Mouse (Mus musculus) urinary bladder, postnatal 14 days (tissue): ENCODE measurements around the gene Dgat2.

Source experiments
- DNase-seq: peaks from one replicate; pipeline ENCODE4 v3.0.0; 2021; ENCODE audit warnings: low spot score

The Dgat2 gene

DNA sequence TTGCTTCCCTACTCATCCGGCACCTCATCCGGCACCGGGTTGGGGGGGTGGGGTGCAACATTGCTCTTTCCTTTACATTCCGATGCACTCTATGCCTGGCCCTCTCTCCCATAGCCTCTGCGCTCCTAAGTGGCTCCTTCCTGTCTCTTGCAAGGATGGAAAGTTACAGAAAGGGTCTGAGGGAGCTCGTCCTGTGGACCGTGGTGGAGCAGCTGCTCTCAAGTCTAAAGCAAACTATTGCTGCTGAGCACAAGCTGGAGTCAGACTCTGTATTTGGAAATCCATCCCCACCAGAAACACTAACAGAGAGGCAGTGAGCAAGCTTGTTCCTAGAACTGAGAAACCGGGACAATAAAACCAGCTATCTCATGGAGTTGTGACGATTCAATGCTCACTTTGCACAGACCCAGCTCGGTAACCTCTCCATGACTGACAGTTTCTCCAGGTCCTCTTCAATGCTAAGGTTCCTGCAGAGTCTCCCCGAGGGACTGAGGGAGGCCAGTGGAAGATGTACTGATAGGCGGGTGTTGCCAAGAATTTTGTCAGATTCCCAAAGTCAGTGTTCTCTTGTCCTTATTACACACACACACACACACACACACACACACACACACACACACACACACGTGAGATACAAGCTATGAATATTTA is 42.6 kb downstream of the Dgat2 start:
- DNase-seq = no peak

DNA sequence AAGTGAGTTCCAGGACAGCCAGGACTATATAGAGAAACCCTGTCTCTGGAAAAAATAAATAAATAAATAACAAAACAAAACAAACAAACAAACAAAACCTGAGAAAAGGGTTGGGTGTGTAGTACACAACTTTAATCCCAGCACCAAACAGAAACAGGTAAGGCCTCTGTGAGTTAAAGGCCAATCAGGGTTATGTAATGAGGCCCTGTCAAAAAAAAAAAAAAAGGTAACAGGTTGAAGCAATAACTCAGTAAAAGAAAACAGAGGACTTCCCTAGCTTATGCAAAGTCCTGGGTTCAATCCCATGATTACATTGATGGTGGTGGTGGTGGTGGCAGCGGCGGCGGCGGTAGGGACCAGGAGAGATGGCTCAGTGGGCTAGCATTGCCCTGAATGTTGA is 45.0 kb downstream of the Dgat2 start:
- DNase-seq = no peak

DNA sequence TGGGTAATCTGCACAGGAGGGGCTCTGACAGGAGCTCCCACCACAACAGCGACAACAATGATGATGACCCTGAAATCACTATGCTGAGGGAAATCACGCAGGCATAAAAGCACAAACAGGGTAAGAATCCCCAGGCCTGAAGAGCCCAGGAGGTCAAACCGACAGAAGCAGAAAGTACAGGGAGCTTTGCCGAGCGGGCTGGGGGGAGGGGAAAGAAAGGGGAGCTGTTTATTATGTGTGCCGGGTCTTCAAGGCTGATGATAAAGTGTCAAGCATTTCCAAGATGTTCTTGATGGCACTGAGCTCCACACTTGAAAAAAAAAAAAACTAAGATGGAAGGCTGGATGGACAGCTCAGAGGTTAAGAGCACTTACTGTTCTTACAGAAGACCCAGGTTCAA is 45.7 kb downstream of the Dgat2 start:
- DNase-seq = no peak

DNA sequence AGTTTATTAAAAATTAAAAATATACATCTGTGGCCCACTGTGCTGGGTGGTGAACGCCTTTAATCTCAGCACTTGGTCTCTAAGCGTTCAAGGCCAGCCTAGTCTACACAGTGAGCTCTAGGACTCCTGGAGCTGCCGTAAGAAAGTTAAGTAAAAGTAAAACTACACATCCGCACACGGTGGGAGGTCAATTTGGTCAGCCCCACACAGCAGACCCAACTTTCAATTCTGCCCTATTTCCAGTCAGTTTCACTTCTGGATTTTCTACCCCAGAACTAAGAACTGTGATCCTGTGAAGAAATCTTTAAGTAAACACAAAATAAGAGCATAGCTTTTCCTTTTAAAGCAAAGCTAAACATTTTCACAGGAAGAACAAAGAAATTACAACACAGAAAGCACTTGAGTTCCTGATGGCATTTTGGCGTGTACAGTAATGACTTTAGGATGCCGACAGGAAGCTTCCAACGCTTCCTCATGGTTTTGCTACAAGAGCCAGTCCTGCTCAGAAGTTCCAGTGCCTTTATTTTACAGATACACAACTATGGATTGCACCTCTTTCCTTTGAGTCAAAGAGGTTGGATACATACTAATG is 48.6 kb downstream of the Dgat2 start:
- no peak for DNase-seq

DNA sequence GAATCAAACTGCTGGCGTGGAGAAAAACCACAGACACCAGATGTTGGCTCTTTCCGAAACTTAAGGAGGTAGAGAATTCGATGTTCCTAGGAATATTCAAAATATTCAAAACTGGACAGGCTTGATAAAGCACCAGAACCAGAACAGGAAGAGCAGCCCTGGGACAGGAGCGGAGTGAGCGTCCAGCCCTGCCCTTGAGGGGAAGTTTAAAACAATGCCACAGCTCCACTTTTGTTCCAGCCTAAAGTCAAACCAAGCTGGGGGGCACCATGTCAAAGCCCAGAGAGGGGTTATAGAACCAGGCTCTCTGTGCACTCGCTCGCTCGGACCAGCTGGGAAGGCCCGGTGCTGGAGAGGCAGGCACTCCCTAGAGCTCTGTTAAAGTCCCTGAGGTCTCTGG is 49.9 kb downstream of the Dgat2 start:
- DNase-seq = no peak

DNA sequence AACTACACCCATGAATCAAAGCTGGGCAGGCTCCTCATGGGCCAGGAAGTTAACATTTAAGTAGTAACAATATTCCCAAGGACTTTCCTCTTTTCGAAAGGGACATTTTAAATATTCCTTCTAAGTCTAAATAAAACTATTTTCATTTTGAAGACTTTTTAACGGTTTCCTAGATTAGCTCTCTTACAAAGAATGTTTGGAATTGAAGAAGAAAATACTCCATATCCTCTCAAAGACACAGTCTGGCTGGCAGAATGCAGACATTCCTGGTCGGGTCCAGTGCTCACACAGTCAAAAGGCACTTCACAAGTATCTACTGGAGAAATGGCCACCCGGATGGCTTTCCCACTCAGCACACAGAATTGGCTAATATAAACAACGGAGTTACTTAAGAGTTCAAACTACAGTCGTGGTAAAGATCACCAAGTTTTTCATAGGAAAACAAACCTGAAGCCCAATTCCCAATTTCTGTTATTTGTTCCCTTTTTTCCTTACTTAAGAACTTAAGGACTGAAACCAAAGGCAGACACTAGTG is 50.6 kb downstream of the Dgat2 start:
- DNase-seq = no peak

DNA sequence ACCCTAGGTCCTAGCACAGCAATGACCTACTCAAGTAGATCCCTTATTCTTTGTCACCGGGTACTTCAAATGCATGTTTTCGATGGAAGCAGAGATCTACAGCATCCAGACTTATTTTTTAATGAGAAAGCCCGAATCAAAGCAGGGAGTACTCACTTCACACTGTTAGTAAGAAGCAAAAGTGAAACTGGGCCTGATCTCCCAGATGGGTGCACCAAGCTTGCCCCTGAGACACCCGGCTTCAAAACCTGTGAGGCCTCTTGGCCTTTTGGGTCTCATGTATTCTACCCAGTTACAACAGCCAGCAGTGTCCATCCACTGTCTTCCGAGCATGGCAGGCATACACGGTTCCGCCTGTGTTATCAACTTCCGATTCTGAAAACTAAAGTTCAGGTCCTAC is 53.6 kb downstream of the Dgat2 start:
- no peak for DNase-seq

DNA sequence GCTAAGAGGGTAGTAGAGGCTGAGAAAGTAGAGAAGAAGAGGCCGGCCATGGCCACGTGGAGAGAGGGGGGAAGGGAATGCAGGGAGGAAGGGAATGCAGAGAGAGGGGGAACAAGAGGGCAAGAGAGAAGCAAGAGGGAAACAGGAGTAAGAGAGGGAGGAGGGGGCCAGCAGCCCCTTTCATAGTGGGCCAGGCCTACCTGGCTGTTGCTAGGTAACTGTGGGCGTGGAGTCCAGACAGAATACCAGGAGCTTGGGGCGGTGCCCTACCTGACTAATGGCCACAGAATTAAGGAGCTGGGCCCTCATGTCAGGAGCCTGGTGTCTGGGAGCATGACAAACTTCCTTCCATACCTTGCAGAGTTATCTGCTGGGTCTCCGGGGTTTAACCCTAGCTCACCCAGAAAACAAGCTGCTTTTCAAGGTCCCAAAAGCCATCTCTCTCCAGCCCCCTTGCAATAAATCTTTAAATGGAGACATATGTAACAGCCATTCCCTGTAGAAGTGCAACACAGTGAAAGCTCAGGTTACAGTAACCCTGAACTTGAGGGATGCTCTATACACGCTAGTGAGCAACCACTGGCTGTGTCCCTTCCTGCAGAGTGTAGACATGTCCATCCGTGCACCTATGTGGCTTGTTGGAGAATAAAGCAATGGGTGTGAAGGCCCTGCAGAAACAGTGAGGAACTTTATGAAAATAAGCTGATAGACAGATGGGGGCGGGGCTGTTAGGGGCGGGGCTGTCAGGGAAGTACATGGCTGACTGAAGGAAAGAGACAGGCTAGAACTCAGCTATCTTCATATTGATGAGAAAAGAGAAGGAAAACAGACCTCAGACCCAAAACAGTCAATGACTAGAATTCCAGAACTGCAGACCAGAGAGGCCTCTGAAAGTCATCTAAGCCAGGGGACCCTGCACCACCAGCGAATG is 54.2 kb downstream of the Dgat2 start:
- peak; percentile 28 for DNase-seq

DNA sequence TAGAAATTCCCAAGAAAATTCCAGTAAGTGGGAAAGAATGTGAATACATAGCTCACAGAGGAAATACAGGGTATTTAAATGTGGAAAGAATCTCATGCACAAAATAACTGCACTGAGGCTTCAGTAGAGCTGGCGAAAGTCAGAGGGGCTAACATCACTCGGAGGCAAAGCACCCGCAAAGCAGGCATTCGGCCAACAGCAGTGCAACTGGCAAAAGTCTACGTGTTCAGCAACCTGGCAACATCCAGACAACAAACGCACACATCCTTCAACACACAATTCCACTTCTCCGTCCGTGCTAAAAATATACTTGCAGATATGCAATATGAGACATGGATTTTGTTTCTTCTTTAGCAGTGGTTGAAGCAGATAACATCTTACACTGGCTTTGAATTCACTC is 56.5 kb downstream of the Dgat2 start:
- no peak for DNase-seq

DNA sequence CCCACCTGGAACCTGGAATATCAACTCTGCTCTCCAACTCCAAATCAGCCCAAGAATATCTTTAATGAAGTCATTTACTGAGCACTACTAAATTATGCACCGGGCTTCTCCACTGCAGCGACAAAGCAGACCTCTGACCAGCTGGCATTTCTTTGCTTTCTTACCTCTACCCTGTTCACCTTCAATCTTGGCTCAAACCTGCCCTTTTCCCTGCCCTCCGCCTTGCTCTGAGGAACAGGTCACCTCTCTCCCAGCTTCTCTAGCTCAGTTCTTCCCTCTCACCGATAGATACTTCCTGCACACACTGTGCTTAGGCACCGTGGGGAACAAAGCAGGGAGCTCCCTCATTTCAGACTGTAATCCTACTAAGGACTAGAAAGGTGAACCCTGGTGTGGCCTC is 59.9 kb downstream of the Dgat2 start:
- DNase-seq = no peak

DNA sequence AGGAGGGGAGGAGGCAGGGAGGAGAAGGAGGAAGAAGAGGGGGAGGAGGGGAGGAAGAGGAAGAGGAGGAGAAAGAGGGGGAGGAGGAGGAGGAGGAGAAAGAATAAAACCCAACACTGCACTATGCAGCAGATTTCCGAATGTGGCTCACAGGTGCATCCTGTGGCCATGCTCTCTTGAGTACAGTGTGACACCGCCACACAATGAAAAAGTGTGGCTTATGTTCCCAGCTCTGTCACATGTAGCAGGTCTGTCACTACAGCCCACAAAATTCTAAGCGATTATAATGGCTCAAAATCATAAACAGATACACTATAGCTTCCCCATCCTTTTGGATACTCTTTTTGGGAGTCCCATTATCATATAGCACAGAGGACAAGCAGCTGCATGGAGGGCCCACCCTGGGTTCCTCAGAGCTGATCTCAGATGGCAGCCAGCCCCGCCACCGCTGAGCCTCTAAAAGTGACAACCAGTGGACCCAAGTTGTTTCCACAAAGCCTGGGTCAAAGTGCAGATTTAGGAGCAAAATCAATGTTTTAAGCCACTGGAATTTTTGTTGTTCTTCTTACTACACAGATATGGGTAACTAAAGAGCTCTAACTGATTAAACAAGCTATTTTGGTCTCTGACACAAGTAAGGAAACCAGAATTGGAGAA is 61.5 kb downstream of the Dgat2 start:
- no peak for DNase-seq

DNA sequence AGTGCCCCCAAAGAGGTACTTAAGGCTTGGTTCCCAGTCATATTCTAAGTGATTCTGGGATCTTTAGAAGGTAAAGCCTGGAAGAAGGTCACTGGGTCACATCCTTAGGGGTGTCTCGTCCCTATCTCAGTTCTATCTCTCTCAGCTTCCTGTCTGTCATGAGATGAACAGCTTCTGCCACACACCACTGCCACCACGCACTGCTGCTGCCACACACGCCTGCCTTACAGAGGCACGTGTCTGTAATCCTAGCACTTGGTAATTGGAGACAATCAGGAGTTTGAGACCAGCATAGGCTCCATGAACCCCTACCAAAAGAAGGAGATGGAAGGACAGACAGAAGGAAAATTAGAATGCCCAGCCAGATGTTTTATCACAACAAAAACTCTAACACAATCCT is 62.4 kb downstream of the Dgat2 start:
- no peak for DNase-seq

DNA sequence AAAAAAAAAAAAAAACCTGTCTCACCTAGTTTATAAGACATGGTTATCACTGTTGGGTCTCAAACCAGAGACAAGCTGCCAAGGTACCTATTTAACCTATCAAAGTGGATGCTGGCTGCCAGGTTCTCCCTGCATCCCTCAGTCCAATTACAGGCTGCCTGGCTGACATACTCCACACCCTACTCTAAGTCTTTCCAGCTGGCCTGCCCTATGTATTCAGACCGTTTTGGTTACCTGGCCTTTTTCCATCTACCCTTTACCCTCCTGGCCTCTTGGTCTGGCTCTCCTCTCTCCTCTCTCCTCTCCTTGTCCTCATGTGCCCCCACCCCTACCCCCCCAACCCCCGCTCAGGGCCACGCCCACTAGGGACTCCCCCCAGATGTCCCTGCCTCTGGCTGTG is 65.7 kb downstream of the Dgat2 start:
- DNase-seq = no peak

DNA sequence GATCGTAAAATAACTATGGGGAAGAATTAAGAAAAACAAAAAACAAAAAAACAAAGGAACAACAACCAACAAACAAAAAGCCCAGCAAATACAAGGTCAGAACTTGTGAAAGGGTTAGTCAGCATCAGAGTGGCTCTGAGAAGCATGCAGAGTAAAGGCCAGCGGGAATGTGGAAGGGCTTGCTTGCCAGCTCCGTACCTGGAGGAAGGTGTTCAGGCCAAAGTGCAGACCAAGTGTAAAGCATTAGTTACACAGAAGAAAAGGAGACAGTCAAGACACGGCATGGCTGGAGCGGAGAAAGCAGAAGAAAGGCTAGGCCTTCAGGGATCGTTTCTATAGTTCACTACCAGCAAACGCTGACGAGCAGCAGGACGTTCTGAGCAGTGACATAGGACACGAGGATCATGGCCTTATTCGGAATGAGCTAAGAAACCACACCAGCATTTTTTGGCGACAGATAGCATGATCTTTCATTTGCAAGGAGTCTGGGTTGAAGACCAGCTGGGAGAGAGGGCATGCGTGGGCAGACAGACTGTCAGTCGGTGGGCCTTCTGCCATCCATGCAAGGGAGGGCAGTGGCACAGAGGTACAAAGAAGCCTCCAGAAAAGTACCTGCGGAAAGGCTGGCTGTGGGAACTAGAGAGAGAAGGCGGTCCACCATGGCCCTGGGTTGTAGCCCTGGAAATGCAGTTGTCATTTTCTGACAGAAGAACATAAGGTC is 68.4 kb downstream of the Dgat2 start:
- peak; percentile 66 for DNase-seq

DNA sequence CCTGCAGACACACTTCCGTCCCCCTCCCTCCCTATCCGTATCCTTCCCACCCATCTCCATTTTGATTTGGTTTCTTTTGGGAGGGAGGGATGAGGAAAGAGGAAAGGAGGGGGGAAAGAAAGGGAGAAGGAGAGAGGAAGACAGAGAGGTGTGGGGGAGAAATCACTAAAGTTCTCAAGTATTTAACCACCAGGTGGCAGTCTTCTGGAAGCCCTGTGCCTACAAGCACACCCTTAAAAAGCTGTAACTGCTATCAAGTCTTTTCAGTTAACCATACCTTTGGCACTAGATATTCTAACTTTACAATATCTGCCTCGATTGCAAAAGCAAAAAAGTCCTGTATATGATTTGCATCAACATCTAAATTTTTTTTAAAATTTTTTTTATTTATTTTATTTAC is 75.0 kb downstream of the Dgat2 start:
- DNase-seq = no peak

DNA sequence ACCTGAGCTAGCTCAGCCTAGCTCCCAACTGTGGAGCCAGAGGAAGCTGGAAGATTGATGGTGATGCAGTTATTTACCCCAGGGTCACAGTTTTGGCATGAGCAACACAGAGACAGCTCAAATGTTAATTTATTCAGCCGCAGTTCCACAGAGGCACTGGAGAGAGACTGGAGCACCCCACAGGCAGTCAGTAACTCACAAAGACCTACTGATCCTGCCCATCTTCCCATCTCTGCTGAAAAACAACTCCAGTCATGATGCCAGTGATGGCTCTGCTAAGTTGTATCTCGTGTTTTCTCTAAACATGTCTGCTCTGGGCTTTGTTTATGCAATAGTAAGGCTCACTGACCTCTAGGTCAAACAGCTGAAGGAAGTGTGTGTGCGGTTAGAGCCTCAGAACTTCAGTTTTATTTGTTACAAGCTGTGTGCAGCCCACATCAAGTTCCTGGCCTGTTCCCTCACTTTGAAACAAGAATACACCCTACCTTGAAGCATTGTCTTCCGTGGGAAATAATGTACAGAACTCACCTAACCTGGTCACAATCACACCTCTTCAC is 75.7 kb downstream of the Dgat2 start:
- no peak for DNase-seq
